Mouse (Mus musculus) forebrain, embryonic 10.5 days (tissue): ENCODE measurements at regions not wholly inside any gene's neighbourhood (a gene's known extent, or its start where the extent isn't known, plus 50 kb on each side); places are given as distances from the start of the nearest gene placed in this dataset.

Experiments used
- DNase-seq: peaks from one replicate; pipeline ENCODE4 v3.0.0-alpha.2; 2017; ENCODE audit warnings: low spot score; ENCODE audit errors: extremely low spot score
- H3K27ac ChIP-seq: fragments of 300-500 bp; sonication (generic); 2 replicates; pipeline ENCODE4 v1.5.1; 2016; ENCODE audit warnings: mild to moderate bottlenecking
- H3K27me3 ChIP-seq: fragments of 300-500 bp; sonication (generic); 2 replicates; pipeline ENCODE4 v1.6.1; 2016; ENCODE audit warnings: mild to moderate bottlenecking; ENCODE audit not compliant: poor library complexity, severe bottlenecking
- H3K36me3 ChIP-seq: fragments of 300-500 bp; sonication (generic); replicated peaks from 2 replicates; pipeline ENCODE4 v1.6.1; 2016; ENCODE audit warnings: mild to moderate bottlenecking, moderate library complexity
- H3K4me1 ChIP-seq: fragments of 300-500 bp; sonication (generic); 2 replicates; pipeline ENCODE4 v1.6.1; 2016
- H3K4me3 ChIP-seq: fragments of 300-500 bp; sonication (generic); 2 replicates; pipeline ENCODE4 v1.5.1; 2016; ENCODE audit warnings: mild to moderate bottlenecking, moderate library complexity
- H3K9me3 ChIP-seq: fragments of 300-500 bp; sonication (generic); 2 replicates; pipeline ENCODE4 v1.6.1; 2016; ENCODE audit warnings: mild to moderate bottlenecking, moderate library complexity
- WGBS: fragments of 180-500 bp; shearing (Covaris S2); methylation state at CpG from one replicate; pipeline ENCODE4 v1.1.7; 2016; 5-methylcytosine and 5-hydroxymethylcytosine counted together

GRCm38 (mm10) chr3:148529893-148530292 lies 460.5 kb downstream of the Adgrl2 start:
- WGBS: 80% methylated on average over 2 of the region's 2 CpGs

GRCm38 (mm10) chr3:148510381-148510780 lies 480.0 kb downstream of the Adgrl2 start:
- Histone ChIP-seq H3K27me3 (no peaks in the 10 kb centered on the region), H3K9me3 (no peaks in the 10 kb centered on the region), H3K27ac (no peak overlapping the region), H3K4me3 (no peak overlapping the region), H3K36me3 (no peaks in the 10 kb centered on the region), H3K4me1 (no peaks in the 10 kb centered on the region)
- 87% methylated on average over 5 of the region's 5 CpGs for WGBS
- DNase-seq: no peak

More at GRCm38 (mm10) chr3:148529893-148530292, 460.5 kb downstream of the Adgrl2 start:
- Histone ChIP-seq H3K27me3 (no peaks in the 10 kb centered on the region), H3K36me3 (no peaks in the 10 kb centered on the region), H3K9me3 (no peaks in the 10 kb centered on the region), H3K27ac (no peak overlapping the region), H3K4me3 (no peak overlapping the region), H3K4me1 (no peaks in the 10 kb centered on the region; the same call in 1 of the 2 replicates)
- no peak for DNase-seq

GRCm38 (mm10) chr3:148504928-148505327 lies 485.4 kb downstream of the Adgrl2 start:
- no peaks in the 10 kb centered on the region for H3K27me3 ChIP-seq
- no peaks in the 10 kb centered on the region for H3K4me1 ChIP-seq
- 97% methylated on average over 2 of the region's 2 CpGs for WGBS
- no peak overlapping the region for H3K27ac ChIP-seq
- H3K9me3 ChIP-seq: no peaks in the 10 kb centered on the region
- no peaks in the 10 kb centered on the region for H3K36me3 ChIP-seq
- no peak overlapping the region for H3K4me3 ChIP-seq
- DNase-seq: no peak

- H3K36me3 ChIP-seq: no peaks in the 10 kb centered on the region
- no peaks in the 10 kb centered on the region for H3K9me3 ChIP-seq
- H3K4me3 ChIP-seq: no peak overlapping the region
- no peak overlapping the region for H3K27ac ChIP-seq
- H3K27me3 ChIP-seq: no peaks in the 10 kb centered on the region
- DNase-seq: no peak
- 83% methylated on average over 1 of the region's 1 CpGs for WGBS
- no peaks in the 10 kb centered on the region for H3K4me1 ChIP-seq
These were observed 486.9 kb downstream of the Adgrl2 start for GRCm38 (mm10) chr3:148503432-148503831.

- H3K27me3 ChIP-seq: no peaks in the 10 kb centered on the region
- DNase-seq: no peak
- 94% methylated on average over 3 of the region's 3 CpGs for WGBS
These were observed 488.6 kb downstream of the Adgrl2 start for GRCm38 (mm10) chr3:148501801-148502200.

GRCm38 (mm10) chr3:148496672-148497071 lies 493.7 kb downstream of the Adgrl2 start:
- H3K27ac ChIP-seq: no peak overlapping the region
- 87% methylated on average over 5 of the region's 5 CpGs for WGBS

More at GRCm38 (mm10) chr3:148501801-148502200, 488.6 kb downstream of the Adgrl2 start:
- Histone ChIP-seq H3K27ac (no peak overlapping the region), H3K36me3 (no peaks in the 10 kb centered on the region), H3K9me3 (no peaks in the 10 kb centered on the region), H3K4me1 (no peaks in the 10 kb centered on the region), H3K4me3 (no peak overlapping the region)

GRCm38 (mm10) chr3:148491287-148491686 lies 499.1 kb downstream of the Adgrl2 start:
- no peaks in the 10 kb centered on the region for H3K36me3 ChIP-seq
- DNase-seq: no peak
- no peaks in the 10 kb centered on the region for H3K9me3 ChIP-seq
- WGBS: 94% methylated on average over 3 of the region's 3 CpGs
- H3K27me3 ChIP-seq: no peaks in the 10 kb centered on the region
- H3K4me1 ChIP-seq: no peaks in the 10 kb centered on the region
- H3K4me3 ChIP-seq: no peak overlapping the region
- H3K27ac ChIP-seq: no peak overlapping the region

More at GRCm38 (mm10) chr3:148496672-148497071, 493.7 kb downstream of the Adgrl2 start:
- Histone ChIP-seq H3K9me3 (no peaks in the 10 kb centered on the region), H3K4me1 (no peaks in the 10 kb centered on the region), H3K4me3 (no peak overlapping the region), H3K36me3 (no peaks in the 10 kb centered on the region), H3K27me3 (no peaks in the 10 kb centered on the region)
- DNase-seq: no peak

- DNase-seq: no peak
- Histone ChIP-seq H3K4me3 (no peak overlapping the region), H3K27ac (no peak overlapping the region), H3K27me3 (no peaks in the 10 kb centered on the region), H3K36me3 (no peaks in the 10 kb centered on the region), H3K9me3 (no peaks in the 10 kb centered on the region), H3K4me1 (no peaks in the 10 kb centered on the region)
- WGBS: 86% methylated on average over 4 of the region's 4 CpGs
These were observed 501.2 kb downstream of the Adgrl2 start for GRCm38 (mm10) chr3:148489201-148489600.

GRCm38 (mm10) chr3:148487949-148488348 lies 502.4 kb downstream of the Adgrl2 start:
- Histone ChIP-seq H3K9me3 (no peaks in the 10 kb centered on the region), H3K27ac (no peak overlapping the region), H3K4me1 (no peaks in the 10 kb centered on the region), H3K4me3 (no peak overlapping the region), H3K27me3 (no peaks in the 10 kb centered on the region), H3K36me3 (no peaks in the 10 kb centered on the region)
- 94% methylated on average over 5 of the region's 5 CpGs for WGBS
- no peak for DNase-seq

GRCm38 (mm10) chr3:148475862-148476261 lies 514.5 kb downstream of the Adgrl2 start:
- 92% methylated on average over 8 of the region's 8 CpGs for WGBS
- Histone ChIP-seq H3K4me1 (no peaks in the 10 kb centered on the region), H3K27me3 (no peaks in the 10 kb centered on the region), H3K9me3 (no peaks in the 10 kb centered on the region), H3K27ac (no peak overlapping the region), H3K36me3 (no peaks in the 10 kb centered on the region), H3K4me3 (no peak overlapping the region)
- no peak for DNase-seq

GRCm38 (mm10) chr3:148472943-148473444 lies 517.4 kb downstream of the Adgrl2 start:
- 90% methylated on average over 6 of the region's 6 CpGs for WGBS
- Histone ChIP-seq H3K4me1 (no peaks in the 10 kb centered on the region), H3K27me3 (no peaks in the 10 kb centered on the region), H3K9me3 (no peaks in the 10 kb centered on the region), H3K4me3 (no peak overlapping the region), H3K27ac (no peak overlapping the region), H3K36me3 (no peaks in the 10 kb centered on the region)
- no peak for DNase-seq

- DNase-seq: no peak
- Histone ChIP-seq H3K4me1 (peaks cover 5% of the 10 kb centered on the region; the same call in 1 of the 2 replicates), H3K9me3 (no peaks in the 10 kb centered on the region), H3K36me3 (no peaks in the 10 kb centered on the region), H3K27me3 (no peaks in the 10 kb centered on the region), H3K4me3 (no peak overlapping the region), H3K27ac (no peak overlapping the region)
- 85% methylated on average over 3 of the region's 3 CpGs for WGBS
These were observed 524.9 kb downstream of the Adgrl2 start for GRCm38 (mm10) chr3:148465456-148465855.

- Histone ChIP-seq H3K4me1 (peaks cover 5% of the 10 kb centered on the region; the same call in 1 of the 2 replicates), H3K36me3 (no peaks in the 10 kb centered on the region), H3K4me3 (no peak overlapping the region), H3K27me3 (no peaks in the 10 kb centered on the region), H3K9me3 (no peaks in the 10 kb centered on the region), H3K27ac (no peak overlapping the region)
- no peak for DNase-seq
- WGBS: 93% methylated on average over 10 of the region's 10 CpGs
These were observed 527.6 kb downstream of the Adgrl2 start for GRCm38 (mm10) chr3:148462791-148463190.

- H3K27ac ChIP-seq: no peak overlapping the region
- H3K27me3 ChIP-seq: no peaks in the 10 kb centered on the region
- 87% methylated on average over 3 of the region's 3 CpGs for WGBS
- H3K9me3 ChIP-seq: no peaks in the 10 kb centered on the region
- 0 out of 2 replicates have a peak, but pooled peaks cover 7% of the 10 kb centered on the region for H3K4me1 ChIP-seq
- H3K36me3 ChIP-seq: no peaks in the 10 kb centered on the region
- H3K4me3 ChIP-seq: no peak overlapping the region
- no peak for DNase-seq
These were observed 541.5 kb downstream of the Adgrl2 start for GRCm38 (mm10) chr3:148448888-148449287.
